Mouse (Mus musculus) embryonic facial prominence, embryonic 14.5 days (tissue): ENCODE results near the gene Fam163a. TPM values are rescaled to one million over a fixed set of nuclear protein-coding genes. Genes with fewer than 3 reads are reported as not detected.

ENCODE experiments used
- ATAC-seq: fragments of 200-750 bp; cut with Nextera tagmentation; 2 replicates; pipeline ENCODE4 v1.8.0; 2017; ENCODE audit warnings: low read depth, moderate number of reproducible peaks, moderate TSS enrichment
- DNase-seq: peaks from one replicate; pipeline ENCODE4 v3.0.0-alpha.2; 2015; ENCODE audit warnings: low spot score
- H3K27ac ChIP-seq: fragments of 300-500 bp; sonication (generic); replicated peaks from 2 replicates; pipeline ENCODE4 v1.5.1; 2014; ENCODE audit warnings: low read depth, mild to moderate bottlenecking, low read length, moderate library complexity
- H3K27me3 ChIP-seq: fragments of 300-500 bp; sonication (generic); replicated peaks from 2 replicates; pipeline ENCODE4 v1.6.1; 2014; ENCODE audit warnings: low read length; ENCODE audit not compliant: control insufficient read depth, insufficient read depth
- H3K36me3 ChIP-seq: fragments of 300-500 bp; sonication (generic); 2 replicates; pipeline ENCODE4 v1.6.1; 2014; ENCODE audit warnings: low read length, mixed read lengths; ENCODE audit not compliant: control insufficient read depth, insufficient read depth
- H3K4me1 ChIP-seq: fragments of 300-500 bp; sonication (generic); 2 replicates; pipeline ENCODE4 v1.6.1; 2014; ENCODE audit warnings: antibody characterized with exemption, low read length; ENCODE audit not compliant: control insufficient read depth, insufficient read depth
- H3K4me2 ChIP-seq: fragments of 300-500 bp; sonication (generic); 2 replicates; pipeline ENCODE4 v1.6.1; 2014; ENCODE audit warnings: low read depth, mild to moderate bottlenecking, low read length, moderate library complexity, mixed read lengths
- H3K4me3 ChIP-seq: fragments of 300-500 bp; sonication (generic); 2 replicates; pipeline ENCODE4 v1.5.1; 2014; ENCODE audit warnings: low read depth, mild to moderate bottlenecking, low read length
- H3K9ac ChIP-seq: fragments of 300-500 bp; sonication (generic); 2 replicates; pipeline ENCODE4 v1.6.1; 2014; ENCODE audit warnings: low read depth, mild to moderate bottlenecking, low read length, moderate library complexity, mixed read lengths
- H3K9me3 ChIP-seq: fragments of 300-500 bp; sonication (generic); 2 replicates; pipeline ENCODE4 v1.6.1; 2016; ENCODE audit warnings: low read length; ENCODE audit not compliant: control insufficient read depth
- WGBS: fragments of 180-500 bp; shearing (Covaris S2); extraction: QIAGEN DNeasy Blood & Tissue Kit; methylation state at CpG from one replicate; pipeline ENCODE4 v1.1.7; 2014; 5-methylcytosine and 5-hydroxymethylcytosine counted together
- polyA plus RNA-seq: library from polyadenylated mRNA; unstranded; fragments of >200 nt; fragmentation: Nextera tagmentation; extraction: Ambion mirVana; gene quantifications from 2 replicates; pipeline ENCODE4 v1.2.1, GENCODE M21; 2014

Fam163a gene
- polyA plus RNA-seq, 1 experiment from 2014 or later: 0.64 TPM

DNA sequence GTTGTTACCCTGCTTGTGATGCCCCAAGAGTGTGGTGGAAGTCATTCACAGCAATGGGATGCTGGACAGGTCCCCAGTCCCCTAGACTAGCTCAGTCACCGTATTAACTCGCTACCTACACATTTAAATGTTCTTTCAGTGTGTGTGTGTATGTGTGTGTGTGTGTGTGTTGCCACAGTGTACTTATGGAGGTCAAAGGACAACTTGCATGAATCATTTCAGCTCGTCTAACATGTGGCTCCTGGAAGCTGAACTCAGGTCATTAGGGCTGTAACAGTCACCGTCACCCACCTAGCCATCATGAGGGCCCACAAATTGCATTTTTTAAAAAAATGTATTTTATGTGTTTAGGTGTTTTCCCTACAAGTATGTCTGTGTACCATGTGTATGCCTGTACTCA is 142.6 kb downstream of the Fam163a start:
- Histone ChIP-seq H3K4me3 (no peak overlapping the region), H3K4me1 (no peaks in the 10 kb centered on the region), H3K9me3 (no peaks in the 10 kb centered on the region), H3K27me3 (no peaks in the 10 kb centered on the region), H3K4me2 (no peak overlapping the region), H3K27ac (no peak overlapping the region), H3K9ac (no peak overlapping the region), H3K36me3 (peaks cover 72% of the 10 kb centered on the region)
- WGBS: 92% methylated on average over 4 of the region's 4 CpGs
- no peak for ATAC-seq
- no peak for DNase-seq

DNA sequence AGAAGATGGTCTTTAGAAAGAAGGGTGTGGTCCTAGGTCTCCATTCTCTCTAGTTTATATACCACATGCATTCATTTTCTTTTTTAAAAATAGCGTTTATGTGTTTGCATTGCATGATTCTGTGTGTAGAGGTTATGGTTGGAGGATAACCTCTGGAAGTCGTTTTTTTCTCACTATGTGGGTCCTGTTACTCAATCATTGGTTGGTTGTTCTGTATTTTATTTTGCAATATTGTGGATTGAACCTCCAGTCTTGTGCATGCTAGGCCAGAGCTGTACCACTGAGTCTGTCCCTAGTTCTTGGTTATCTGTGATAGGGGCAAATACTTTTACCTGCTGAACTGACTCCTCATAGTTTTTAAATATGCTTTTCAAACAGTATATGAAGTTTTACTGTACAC is 146.6 kb downstream of the Fam163a start:
- DNase-seq: no peak
- H3K27me3 ChIP-seq: no peaks in the 10 kb centered on the region
- no peaks in the 10 kb centered on the region for H3K9me3 ChIP-seq
- H3K27ac ChIP-seq: no peak overlapping the region
- no peak overlapping the region for H3K4me2 ChIP-seq
- peaks cover 73% of the 10 kb centered on the region for H3K36me3 ChIP-seq
- no peak for ATAC-seq
- 80% methylated on average over 2 of the region's 2 CpGs for WGBS
- H3K4me3 ChIP-seq: no peak overlapping the region
- no peaks in the 10 kb centered on the region for H3K4me1 ChIP-seq
- no peak overlapping the region for H3K9ac ChIP-seq

DNA sequence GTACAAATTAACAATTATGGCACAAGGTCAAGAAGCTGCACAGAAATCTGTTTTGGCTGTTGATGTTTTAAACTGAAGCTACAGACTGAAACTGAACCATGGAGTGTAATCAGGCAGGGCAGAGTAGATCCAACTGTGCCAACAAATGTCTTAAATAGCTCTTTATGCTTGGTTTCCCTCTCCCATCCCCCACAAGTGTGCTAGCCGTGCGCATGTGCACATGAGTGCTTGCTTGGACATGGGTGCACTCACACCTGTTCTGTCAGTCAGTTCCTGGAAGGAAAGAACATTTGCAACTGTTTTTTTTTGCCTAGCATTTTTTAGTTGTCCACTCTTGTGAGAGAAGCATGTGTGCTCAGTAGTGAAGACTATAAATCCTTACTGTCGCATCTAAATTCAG is 158.1 kb downstream of the Fam163a start:
- no peak overlapping the region for H3K9ac ChIP-seq
- no peaks in the 10 kb centered on the region for H3K27me3 ChIP-seq
- no peak overlapping the region for H3K4me3 ChIP-seq
- ATAC-seq (peak; percentile 63; the same call in 1 of the 2 replicates), DNase-seq (peak; percentile 90)
- 72% methylated on average over 3 of the region's 3 CpGs for WGBS
- no peaks in the 10 kb centered on the region for H3K9me3 ChIP-seq
- peaks cover 9% of the 10 kb centered on the region for H3K4me1 ChIP-seq
- no peak overlapping the region; the same call in 1 of the 2 replicates for H3K27ac ChIP-seq
- no peak overlapping the region for H3K4me2 ChIP-seq
- H3K36me3 ChIP-seq: peaks cover 73% of the 10 kb centered on the region

DNA sequence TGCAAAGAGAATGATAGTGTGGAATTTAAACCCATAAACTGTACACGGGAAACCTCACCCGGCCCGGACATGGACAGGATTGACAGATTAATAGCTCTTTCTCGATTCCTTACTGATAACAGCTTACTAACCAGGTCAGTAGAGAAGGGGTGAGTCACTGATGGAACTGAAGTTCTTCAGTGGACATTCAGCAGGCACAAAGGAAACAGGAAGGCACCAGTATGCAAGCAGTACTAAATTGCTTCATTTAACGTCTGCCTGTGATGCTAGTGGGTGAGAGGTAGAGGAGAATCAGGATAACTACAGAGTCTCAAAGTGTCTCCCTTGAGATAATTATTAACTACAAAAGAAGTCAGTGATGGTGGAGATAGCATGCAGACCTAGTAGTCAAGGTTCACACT is 160.6 kb downstream of the Fam163a start:
- no peak for ATAC-seq
- no peak overlapping the region for H3K27ac ChIP-seq

DNA sequence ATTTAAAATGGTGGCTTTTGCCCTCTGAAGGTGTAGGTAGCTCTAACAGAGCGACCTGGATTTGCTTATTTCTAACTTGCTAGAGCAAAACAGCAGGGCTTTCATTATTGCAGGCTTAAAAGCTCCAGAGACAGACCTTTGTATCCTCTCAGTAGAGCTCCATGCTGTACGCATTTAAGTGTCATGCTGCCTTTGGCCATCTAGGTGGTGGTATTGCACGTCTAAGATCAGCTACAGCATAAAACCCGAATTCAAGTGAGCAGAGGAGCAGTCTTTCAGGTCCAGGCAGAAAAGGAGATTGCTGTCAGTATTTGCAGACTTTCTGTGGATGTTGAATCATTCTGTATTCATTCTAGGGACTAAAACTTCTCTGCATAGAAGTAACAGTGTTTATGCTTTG is 161.8 kb downstream of the Fam163a start:
- H3K4me3 ChIP-seq: no peak overlapping the region
- no peak overlapping the region for H3K9ac ChIP-seq
- peaks cover 9% of the 10 kb centered on the region for H3K4me1 ChIP-seq
- ATAC-seq (no peak), DNase-seq (peak; percentile 86)
- H3K27ac ChIP-seq: no peak overlapping the region
- peak overlapping the region; percentile 29; the same call in 1 of the 2 replicates for H3K4me2 ChIP-seq
- H3K27me3 ChIP-seq: no peaks in the 10 kb centered on the region
- H3K9me3 ChIP-seq: no peaks in the 10 kb centered on the region
- 17% methylated on average over 4 of the region's 4 CpGs for WGBS
- H3K36me3 ChIP-seq: peaks cover 39% of the 10 kb centered on the region

More for the DNA sequence above, 160.6 kb downstream of the Fam163a start:
- Histone ChIP-seq H3K4me1 (peaks cover 9% of the 10 kb centered on the region), H3K9ac (no peak overlapping the region), H3K36me3 (peaks cover 49% of the 10 kb centered on the region), H3K4me3 (no peak overlapping the region), H3K9me3 (no peaks in the 10 kb centered on the region), H3K4me2 (no peak overlapping the region), H3K27me3 (no peaks in the 10 kb centered on the region)
- WGBS: 83% methylated on average over 5 of the region's 5 CpGs
- no peak for DNase-seq

DNA sequence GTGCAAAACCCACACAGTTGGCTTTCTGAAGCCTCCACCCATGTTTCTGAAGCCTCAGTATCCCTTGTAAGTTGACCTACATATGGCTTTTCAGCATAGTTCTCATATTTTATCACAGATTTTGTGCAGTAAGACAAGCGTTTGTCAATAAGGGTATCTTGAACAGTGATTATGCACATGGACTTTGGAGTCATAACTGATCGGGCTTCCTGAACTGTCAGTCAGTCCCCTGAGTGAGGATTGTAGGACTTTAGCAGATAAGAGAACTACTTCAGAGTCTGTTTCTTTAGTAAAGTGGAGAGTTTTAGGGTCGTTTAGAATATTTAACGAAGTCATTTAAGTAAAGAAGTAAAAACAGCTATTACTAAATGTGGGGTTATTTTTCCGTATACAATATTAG is 162.3 kb downstream of the Fam163a start:
- Histone ChIP-seq H3K4me2 (peak overlapping the region; percentile 90), H3K9me3 (no peaks in the 10 kb centered on the region), H3K4me1 (peaks cover 10% of the 10 kb centered on the region), H3K36me3 (peaks cover 33% of the 10 kb centered on the region), H3K27ac (no peak overlapping the region; the same call in 1 of the 2 replicates), H3K4me3 (peak overlapping the region; percentile 60), H3K9ac (peak overlapping the region; percentile 59; the same call in 1 of the 2 replicates), H3K27me3 (no peaks in the 10 kb centered on the region)
- DNase-seq (no peak), ATAC-seq (no peak)
- 85% methylated on average over 5 of the region's 5 CpGs for WGBS

DNA sequence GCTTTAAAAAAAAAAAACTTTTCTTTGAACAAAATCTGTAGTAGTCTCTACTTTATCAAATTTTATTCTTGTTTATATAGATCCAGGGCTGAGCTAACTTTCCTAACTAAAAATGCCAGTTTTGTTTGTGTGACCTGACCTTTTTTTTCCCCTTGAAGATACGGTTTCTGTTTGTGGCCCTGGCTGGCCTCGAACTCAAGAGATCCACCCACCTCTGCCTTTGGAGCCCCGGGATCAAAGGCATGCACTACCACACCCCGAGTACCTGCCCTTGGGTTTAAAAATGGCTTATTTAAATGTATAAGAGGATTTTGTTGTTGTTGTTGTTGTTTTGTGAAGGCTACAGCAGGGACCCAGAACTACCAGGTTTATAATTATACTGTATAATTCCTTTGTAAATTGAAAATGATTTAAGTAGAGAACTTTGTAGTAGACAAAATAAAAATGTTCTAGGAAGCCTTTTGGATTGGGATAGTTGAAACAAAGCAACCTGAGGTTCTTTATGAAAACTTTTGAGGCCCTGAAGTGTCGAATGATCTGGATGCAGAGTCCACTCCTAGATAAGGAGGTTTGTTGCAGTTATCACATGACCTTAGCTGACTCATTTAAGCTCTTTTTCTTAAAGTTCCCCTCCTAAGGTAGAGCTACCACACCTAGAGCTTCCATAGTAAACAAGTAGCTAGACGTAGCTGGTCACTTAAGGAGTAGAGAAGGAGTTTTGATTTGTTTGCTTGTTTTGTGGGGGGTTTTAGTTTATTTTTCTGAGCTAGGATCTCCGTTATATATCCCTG is 163.2 kb downstream of the Fam163a start:
- DNase-seq: no peak
- 33% methylated on average over 7 of the region's 7 CpGs for WGBS
- peaks cover 16% of the 10 kb centered on the region for H3K4me1 ChIP-seq
- H3K4me3 ChIP-seq: peak overlapping the region; percentile 60
- no peaks in the 10 kb centered on the region for H3K27me3 ChIP-seq
- H3K4me2 ChIP-seq: peak overlapping the region; percentile 90
- H3K36me3 ChIP-seq: peaks cover 27% of the 10 kb centered on the region
- peak overlapping the region; percentile 59 for H3K9ac ChIP-seq
- H3K27ac ChIP-seq: no peak overlapping the region
- ATAC-seq: no peak
- H3K9me3 ChIP-seq: no peaks in the 10 kb centered on the region

DNA sequence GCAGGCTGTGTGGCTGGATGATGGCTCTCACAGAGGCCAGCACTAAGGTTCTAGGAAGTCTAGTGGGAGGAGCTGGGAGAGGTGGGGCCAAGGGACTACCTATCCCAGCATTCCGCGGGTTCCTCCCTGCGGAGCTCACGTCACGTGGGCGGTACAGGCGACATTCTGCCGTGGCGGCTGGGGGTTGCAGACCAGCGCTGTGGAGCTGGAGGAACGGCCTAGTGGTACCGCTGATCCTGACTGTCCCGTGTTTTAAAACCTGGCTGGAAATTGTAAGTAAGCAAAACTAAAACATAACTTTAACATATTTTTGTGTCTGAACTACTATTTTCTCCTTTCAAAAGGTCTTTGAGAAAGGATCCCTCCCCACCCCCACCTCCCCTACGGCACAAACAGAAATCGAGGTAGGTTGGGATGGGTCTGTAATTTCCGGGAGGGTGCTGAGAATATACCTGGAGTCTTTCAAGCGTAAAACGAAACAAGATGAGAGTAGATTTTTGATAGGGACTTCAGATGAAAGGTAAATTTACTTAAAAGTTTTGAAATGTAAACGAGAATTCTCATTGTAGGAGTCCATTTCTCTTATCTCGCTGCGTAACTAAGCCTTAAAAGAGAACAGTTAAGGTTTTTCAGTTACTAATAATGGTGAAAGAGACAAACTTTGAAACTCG is 164.0 kb downstream of the Fam163a start:
- WGBS: 2% methylated on average over 22 of the region's 22 CpGs
- Histone ChIP-seq H3K9ac (peak overlapping the region; percentile 79), H3K4me2 (peak overlapping the region; percentile 90), H3K4me1 (peaks cover 16% of the 10 kb centered on the region), H3K27ac (peak overlapping the region; percentile 66; the same call in 1 of the 2 replicates), H3K36me3 (peaks cover 22% of the 10 kb centered on the region), H3K9me3 (no peaks in the 10 kb centered on the region), H3K4me3 (peak overlapping the region; percentile 60), H3K27me3 (no peaks in the 10 kb centered on the region)
- DNase-seq (peak; percentile 98), ATAC-seq (peak; percentile 88)
